Mouse (Mus musculus): ENCODE measurements around the gene Jam2. TPM values are rescaled to one million over a fixed set of nuclear protein-coding genes. Genes with fewer than 3 reads are reported as not detected.

The Jam2 gene
- polyA plus RNA-seq, 1 experiment from 2014 or later = 8.2 TPM

DNA sequence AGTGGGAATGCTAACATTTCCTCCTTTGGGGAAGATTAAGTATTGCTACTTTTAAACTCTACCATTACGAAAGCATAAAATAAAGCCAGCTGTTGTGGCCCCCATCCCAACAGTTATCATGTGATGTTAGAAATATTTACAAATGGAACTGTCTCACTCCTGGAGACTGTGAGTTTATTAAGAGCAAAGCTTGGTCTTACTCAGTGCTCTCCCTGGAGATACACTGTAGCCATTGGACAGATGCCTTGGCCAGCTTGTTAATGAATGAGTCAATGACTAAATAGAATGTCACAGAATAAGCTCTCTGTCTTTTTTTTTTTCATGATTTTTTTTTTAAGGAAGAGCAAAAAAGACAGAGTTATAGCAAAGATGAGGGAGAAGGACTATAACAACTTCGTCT, 2.5 kb upstream of the Jam2 start:
- WGBS = 87% methylated on average over 2 of the region's 2 CpGs
- no peak for ATAC-seq (ENCODE audit: insufficient number of reproducible peaks, insufficient read depth, low FRiP score, low TSS enrichment)
- H3K27ac ChIP-seq = no peak overlapping the region
- H3K9me3 ChIP-seq = no peaks in the 10 kb centered on the region
- no peaks in the 10 kb centered on the region for H3K36me3 ChIP-seq
- no peak overlapping the region for H3K4me3 ChIP-seq
- H3K4me1 ChIP-seq = no peaks in the 10 kb centered on the region
- no peak overlapping the region for H3K4me2 ChIP-seq (replicated peaks)
- no peak overlapping the region for H3K9ac ChIP-seq
- H3K27me3 ChIP-seq = peaks cover 5% of the 10 kb centered on the region

DNA sequence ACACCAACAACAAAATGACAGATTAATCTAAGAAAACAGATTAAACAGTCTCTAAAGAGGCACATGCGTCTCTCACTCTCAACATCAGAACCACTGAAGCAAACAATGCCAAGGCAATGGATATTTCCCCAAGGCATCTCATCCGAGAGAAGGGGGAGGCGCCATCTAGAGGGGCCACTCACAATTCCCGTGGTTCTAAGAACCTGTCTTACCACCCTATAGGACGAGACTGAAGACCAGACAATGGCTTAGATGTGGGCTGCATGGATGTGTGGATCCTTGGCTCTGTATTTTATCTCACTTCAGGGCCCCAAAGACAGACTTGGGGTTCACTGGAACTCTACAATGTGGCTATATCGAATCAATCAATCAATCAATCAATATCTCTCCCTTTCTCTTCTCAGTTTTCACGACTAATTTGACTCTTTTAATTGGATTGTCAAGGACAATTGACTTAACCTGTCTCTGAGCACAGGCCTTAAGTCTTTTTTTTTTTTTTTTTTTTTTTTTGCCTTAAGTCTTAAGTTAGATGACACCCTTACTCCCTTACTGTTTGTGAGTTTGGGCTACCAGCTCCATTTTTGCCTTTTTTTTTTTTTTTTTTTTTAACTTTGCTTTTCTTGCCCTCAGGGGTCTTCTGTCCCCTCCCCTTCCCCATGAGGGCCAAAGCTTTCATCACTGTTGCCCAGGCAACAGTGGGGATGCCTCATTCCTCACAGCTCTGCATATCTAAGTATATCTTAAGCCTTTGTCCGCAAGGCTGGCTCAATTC, 1.2 kb upstream of the Jam2 start:
- Histone ChIP-seq H3K27ac (no peak overlapping the region), H3K36me3 (no peaks in the 10 kb centered on the region), H3K4me1 (no peaks in the 10 kb centered on the region), H3K9ac (no peak overlapping the region), H3K9me3 (no peaks in the 10 kb centered on the region), H3K4me2 (replicated peaks) (peak overlapping the region; percentile 97), H3K4me3 (no peak overlapping the region), H3K27me3 (peaks cover 8% of the 10 kb centered on the region)
- ATAC-seq (ENCODE audit: insufficient number of reproducible peaks, insufficient read depth, low FRiP score, low TSS enrichment) = no peak
- 15% methylated on average over 8 of the region's 8 CpGs for WGBS

DNA sequence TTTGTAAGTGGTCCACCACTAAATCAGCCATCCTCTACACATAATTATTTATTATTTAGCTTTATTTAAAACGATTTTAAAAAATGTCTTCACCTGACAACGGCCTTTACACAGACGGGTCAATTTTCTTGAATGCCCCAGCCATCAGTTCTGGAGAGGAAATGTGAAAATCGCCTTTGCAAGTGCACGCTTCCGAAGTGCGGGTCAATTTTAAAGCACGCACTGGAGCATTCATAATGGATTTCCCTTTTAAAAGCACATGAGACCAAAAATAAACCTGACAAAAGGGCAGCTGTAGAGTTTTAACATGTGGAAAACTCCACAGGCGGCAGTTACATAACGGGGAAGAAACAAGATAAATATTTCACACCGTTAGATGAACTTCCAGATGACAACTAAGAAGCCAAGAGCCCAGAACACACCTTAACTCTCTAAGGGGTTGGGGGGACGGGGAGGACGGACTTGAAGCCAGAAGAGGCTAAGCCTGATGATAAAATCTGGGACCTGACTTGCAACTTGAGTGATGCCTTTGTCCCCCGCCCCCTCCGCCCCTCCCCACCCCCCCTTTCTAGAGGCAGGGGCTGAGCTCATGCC, 558 bp upstream of the Jam2 start:
- Histone ChIP-seq H3K9ac (peak overlapping the region; percentile 43), H3K4me1 (no peaks in the 10 kb centered on the region), H3K9me3 (no peaks in the 10 kb centered on the region), H3K4me2 (replicated peaks) (peak overlapping the region; percentile 97), H3K27me3 (peaks cover 8% of the 10 kb centered on the region), H3K4me3 (peak overlapping the region; percentile 69), H3K36me3 (no peaks in the 10 kb centered on the region), H3K27ac (no peak overlapping the region)
- 0 out of 2 replicates have a peak, but pooled peaks have one; percentile 16 for ATAC-seq (ENCODE audit: insufficient number of reproducible peaks, insufficient read depth, low FRiP score, low TSS enrichment)
- WGBS = under 1% methylated on average over 15 of the region's 15 CpGs

DNA sequence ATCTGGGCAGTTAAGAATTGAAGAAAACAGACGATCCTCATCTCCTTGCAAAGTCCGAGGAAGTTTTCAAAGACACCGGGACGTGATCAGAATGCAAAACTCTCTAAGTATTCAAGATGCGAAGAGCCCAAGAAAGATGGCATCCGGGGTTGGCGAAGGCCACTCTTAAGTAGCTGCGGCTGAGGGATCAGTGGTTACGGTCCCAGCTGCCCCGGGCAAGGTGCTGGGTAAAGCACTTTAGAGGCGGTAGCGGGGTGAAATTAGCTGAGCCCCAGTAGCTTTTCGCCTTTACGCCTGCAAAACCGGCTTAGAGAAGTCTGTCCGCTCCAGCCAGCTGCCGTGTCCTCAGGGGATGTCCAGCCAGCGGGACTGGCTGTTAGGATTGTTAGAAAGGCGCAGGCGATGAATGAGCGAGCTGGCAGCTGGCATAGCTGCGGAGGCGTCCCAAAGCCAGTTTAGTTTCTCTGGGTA, 873 bp downstream of the Jam2 start:
- no peaks in the 10 kb centered on the region for H3K4me1 ChIP-seq
- H3K36me3 ChIP-seq = no peaks in the 10 kb centered on the region
- peaks cover 8% of the 10 kb centered on the region for H3K27me3 ChIP-seq
- WGBS = under 1% methylated on average over 23 of the region's 23 CpGs
- peak overlapping the region; percentile 69 for H3K4me3 ChIP-seq
- peak overlapping the region; percentile 43; the same call in 1 of the 2 replicates for H3K27ac ChIP-seq
- H3K4me2 ChIP-seq (replicated peaks) = peak overlapping the region; percentile 97
- ATAC-seq (ENCODE audit: insufficient number of reproducible peaks, insufficient read depth, low FRiP score, low TSS enrichment) = no peak
- H3K9ac ChIP-seq = peak overlapping the region; percentile 43
- 0 out of 2 replicates have a peak, but pooled peaks cover 2% of the 10 kb centered on the region for H3K9me3 ChIP-seq

DNA sequence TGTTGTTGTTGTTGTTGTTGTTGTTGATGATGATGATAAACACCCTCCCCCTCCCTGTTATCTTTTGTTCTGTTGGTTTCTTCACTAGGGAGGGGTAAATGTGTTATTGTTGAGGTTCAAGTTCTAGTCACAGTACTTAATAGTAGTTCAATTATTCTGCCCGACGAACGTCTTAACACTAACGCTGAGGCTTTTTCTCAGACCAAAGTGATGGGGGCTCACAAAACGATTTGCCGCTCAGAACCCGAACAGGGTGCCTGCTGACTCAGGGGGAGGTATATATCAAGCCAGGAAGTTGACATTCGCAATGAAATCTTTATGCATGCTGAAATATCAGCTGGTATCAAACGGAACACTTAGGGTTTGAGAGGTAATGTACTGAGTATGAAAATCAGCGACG, 1.4 kb downstream of the Jam2 start:
- 28% methylated on average over 11 of the region's 11 CpGs for WGBS
- Histone ChIP-seq H3K4me1 (no peaks in the 10 kb centered on the region), H3K36me3 (no peaks in the 10 kb centered on the region), H3K4me2 (replicated peaks) (peak overlapping the region; percentile 97), H3K27ac (no peak overlapping the region), H3K9ac (no peak overlapping the region), H3K27me3 (peaks cover 8% of the 10 kb centered on the region), H3K9me3 (0 out of 2 replicates have a peak, but pooled peaks cover 2% of the 10 kb centered on the region), H3K4me3 (peak overlapping the region; percentile 69)
- no peak for ATAC-seq (ENCODE audit: insufficient number of reproducible peaks, insufficient read depth, low FRiP score, low TSS enrichment)

DNA sequence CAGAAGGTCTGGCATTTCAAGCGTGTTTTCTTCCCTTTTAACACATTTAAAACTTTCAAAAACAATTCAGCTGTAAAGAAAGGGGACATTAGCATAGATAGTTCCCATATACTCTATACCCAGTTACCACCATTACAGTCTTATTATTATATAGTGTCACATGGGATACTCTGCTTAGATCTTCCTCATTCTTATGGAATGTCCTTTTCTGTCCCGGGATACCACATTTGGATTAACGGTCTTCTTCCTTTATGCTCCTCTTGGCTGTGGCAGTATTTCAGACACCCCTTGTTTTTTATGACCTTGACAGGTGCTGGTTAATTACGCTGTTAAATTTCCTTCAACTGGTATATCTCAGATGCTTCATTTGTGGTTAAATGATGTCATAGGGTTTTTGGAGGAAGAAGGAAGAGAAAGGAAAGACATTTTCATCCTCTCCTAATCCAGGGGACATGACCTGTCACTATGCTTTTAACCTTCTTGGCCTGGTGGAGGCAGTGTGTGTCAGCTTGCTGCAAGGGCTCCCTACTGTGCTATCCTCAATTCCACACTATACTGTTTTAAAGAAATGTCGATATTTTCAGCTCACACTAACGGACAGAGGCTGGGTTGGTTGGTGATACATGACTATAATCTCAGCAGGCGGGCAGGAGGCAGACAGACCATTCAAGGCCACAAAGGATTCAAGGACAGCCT, 2.3 kb downstream of the Jam2 start:
- H3K27me3 ChIP-seq = peaks cover 8% of the 10 kb centered on the region
- H3K4me2 ChIP-seq (replicated peaks) = no peak overlapping the region
- H3K4me1 ChIP-seq = no peaks in the 10 kb centered on the region
- no peak overlapping the region for H3K4me3 ChIP-seq
- H3K9ac ChIP-seq = no peak overlapping the region
- H3K9me3 ChIP-seq = 0 out of 2 replicates have a peak, but pooled peaks cover 2% of the 10 kb centered on the region
- WGBS = 60% methylated on average over 7 of the region's 7 CpGs
- ATAC-seq (ENCODE audit: insufficient number of reproducible peaks, insufficient read depth, low FRiP score, low TSS enrichment) = no peak
- H3K36me3 ChIP-seq = no peaks in the 10 kb centered on the region
- no peak overlapping the region for H3K27ac ChIP-seq

DNA sequence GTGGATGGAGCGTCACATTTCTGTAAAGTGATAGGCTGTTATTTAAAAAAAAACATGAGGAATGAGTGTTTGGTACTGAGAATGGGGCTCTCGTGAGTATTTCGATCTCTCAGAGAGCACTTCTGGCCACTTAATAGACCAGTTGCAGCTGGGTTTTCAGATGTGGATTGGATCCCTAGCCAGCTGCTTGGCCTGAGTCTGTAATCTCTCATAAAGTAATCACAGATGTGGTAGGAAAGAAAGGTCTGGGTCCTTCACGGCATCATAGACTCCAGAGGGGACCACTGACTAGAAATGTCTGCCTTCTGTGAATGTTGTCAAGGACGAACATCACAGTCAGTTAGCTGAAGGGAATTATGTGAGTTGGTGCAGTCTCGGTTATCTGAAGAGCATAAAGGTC, 4.5 kb downstream of the Jam2 start:
- WGBS = 65% methylated on average over 6 of the region's 6 CpGs
- Histone ChIP-seq H3K4me3 (no peak overlapping the region), H3K27ac (no peak overlapping the region), H3K27me3 (peaks cover 8% of the 10 kb centered on the region), H3K9ac (no peak overlapping the region), H3K4me1 (no peaks in the 10 kb centered on the region), H3K9me3 (0 out of 2 replicates have a peak, but pooled peaks cover 2% of the 10 kb centered on the region), H3K4me2 (replicated peaks) (no peak overlapping the region), H3K36me3 (no peaks in the 10 kb centered on the region)
- no peak for ATAC-seq (ENCODE audit: insufficient number of reproducible peaks, insufficient read depth, low FRiP score, low TSS enrichment)

DNA sequence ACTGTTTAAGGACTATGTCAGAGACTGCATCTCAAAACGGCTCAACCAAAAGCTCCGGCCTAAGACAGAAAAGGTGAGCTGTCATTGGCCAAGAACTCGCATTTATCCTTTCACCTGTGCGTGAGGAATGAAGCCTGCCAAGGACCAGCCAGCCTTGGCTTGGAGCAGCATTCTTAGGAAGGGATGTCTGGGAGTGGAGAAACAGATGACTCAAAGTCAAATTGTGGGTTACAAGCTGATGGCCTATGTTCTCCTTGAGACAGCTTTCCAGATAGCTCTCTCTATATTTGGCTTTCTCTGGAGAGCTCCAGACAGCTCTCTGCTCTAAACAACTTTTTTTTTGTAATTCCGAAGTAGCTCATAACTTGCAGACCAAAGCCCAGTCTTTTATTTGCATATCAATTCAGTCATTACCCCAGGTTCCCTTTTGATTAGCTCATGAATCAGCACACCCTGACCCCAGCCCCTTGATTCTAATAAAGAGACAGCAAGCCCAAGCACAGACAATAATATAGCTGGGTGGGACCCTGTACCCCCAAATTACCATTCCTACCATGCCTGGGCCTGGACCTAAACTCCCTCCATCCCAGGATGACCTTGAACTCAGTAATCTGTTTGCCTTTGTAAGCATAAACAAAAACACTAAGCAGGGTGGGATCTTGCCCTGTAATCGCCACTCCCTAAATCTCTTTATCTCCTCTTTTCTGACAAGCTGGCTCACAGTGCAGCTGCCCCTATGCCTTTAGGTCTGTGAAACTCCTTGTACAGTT, 5.1 kb downstream of the Jam2 start:
- H3K27ac ChIP-seq = no peak overlapping the region
- no peaks in the 10 kb centered on the region for H3K4me1 ChIP-seq
- H3K27me3 ChIP-seq = peaks cover 8% of the 10 kb centered on the region
- no peak for ATAC-seq (ENCODE audit: insufficient number of reproducible peaks, insufficient read depth, low FRiP score, low TSS enrichment)
- no peak overlapping the region for H3K4me2 ChIP-seq (replicated peaks)
- 0 out of 2 replicates have a peak, but pooled peaks cover 2% of the 10 kb centered on the region for H3K9me3 ChIP-seq
- no peak overlapping the region for H3K4me3 ChIP-seq
- 80% methylated on average over 6 of the region's 6 CpGs for WGBS
- H3K9ac ChIP-seq = no peak overlapping the region
- H3K36me3 ChIP-seq = no peaks in the 10 kb centered on the region

DNA sequence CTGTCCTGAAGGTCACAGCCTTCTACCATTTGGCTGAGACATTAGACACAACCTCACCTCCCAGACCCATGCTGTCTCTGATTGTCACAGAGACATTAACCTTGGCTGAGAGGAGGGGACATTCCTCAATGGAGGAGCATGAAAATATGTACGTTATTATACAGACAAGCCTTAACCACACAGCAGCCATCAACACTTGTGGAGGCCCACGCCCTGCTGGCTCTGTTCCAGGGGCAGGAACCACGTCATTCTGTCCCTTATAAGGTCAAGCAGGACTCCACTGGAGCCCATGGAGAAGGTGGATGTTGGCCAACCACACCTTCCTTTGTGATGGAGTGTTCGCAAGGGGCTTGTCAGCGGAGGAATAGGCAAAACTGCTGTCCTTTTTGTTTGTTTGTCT, 5.8 kb downstream of the Jam2 start:
- Histone ChIP-seq H3K9ac (no peak overlapping the region), H3K9me3 (0 out of 2 replicates have a peak, but pooled peaks cover 2% of the 10 kb centered on the region), H3K36me3 (no peaks in the 10 kb centered on the region), H3K4me1 (no peaks in the 10 kb centered on the region), H3K4me2 (replicated peaks) (no peak overlapping the region), H3K27ac (no peak overlapping the region), H3K4me3 (no peak overlapping the region), H3K27me3 (peaks cover 8% of the 10 kb centered on the region)
- ATAC-seq (ENCODE audit: insufficient number of reproducible peaks, insufficient read depth, low FRiP score, low TSS enrichment) = no peak
- 85% methylated on average over 5 of the region's 5 CpGs for WGBS

DNA sequence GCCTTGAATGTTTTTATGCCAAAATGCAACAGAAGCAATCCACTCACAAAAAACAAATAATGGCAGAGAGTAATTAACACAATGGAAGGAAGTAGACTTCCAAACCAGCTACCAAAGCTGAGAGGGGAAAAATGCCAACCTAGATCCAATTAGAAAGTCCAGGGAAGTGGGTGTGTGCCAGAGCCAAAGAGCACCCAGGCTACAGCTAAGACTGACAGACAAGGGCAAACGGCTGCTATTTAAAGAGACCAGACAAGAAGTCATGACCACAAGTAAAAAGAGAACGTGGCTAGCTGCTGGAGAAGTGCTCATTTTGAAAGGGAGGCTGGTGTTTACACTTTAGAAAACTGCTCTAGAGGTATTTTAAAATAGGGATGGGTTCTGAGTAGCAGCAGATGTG, 9.4 kb downstream of the Jam2 start:
- Histone ChIP-seq H3K27ac (no peak overlapping the region), H3K9me3 (0 out of 2 replicates have a peak, but pooled peaks cover 2% of the 10 kb centered on the region), H3K9ac (no peak overlapping the region), H3K4me3 (no peak overlapping the region), H3K27me3 (no peaks in the 10 kb centered on the region), H3K4me2 (replicated peaks) (no peak overlapping the region), H3K36me3 (no peaks in the 10 kb centered on the region), H3K4me1 (no peaks in the 10 kb centered on the region)
- 48% methylated on average over 2 of the region's 2 CpGs for WGBS
- ATAC-seq (ENCODE audit: insufficient number of reproducible peaks, insufficient read depth, low FRiP score, low TSS enrichment) = no peak

DNA sequence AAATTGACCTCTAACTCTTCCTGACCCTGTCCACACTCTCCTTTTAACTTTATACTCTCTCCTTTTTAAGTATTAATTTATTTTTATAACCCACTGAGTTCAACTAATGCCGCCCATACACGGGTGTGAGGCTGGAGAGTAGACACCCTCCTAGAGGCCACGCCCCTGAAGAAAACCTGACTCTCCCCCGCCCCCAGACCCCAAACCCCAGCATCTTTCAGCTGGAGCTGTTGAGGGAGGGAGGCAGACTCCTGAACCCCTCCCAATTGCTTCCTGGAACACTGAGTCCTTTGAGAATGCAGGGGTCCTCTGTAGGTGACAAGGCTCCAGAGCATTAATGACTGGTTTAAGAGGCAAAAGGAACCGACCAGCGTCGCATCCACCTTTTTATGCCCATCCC, 11.0 kb downstream of the Jam2 start:
- no peak overlapping the region for H3K9ac ChIP-seq
- WGBS = 15% methylated on average over 7 of the region's 7 CpGs
- no peaks in the 10 kb centered on the region for H3K36me3 ChIP-seq
- no peak overlapping the region for H3K4me2 ChIP-seq (replicated peaks)
- ATAC-seq (ENCODE audit: insufficient number of reproducible peaks, insufficient read depth, low FRiP score, low TSS enrichment) = no peak
- H3K27me3 ChIP-seq = no peaks in the 10 kb centered on the region
- H3K4me1 ChIP-seq = no peaks in the 10 kb centered on the region
- H3K4me3 ChIP-seq = no peak overlapping the region
- H3K27ac ChIP-seq = no peak overlapping the region
- H3K9me3 ChIP-seq = no peaks in the 10 kb centered on the region

Measured in embryonic facial prominence, embryonic 12.5 days (tissue).